Mouse (Mus musculus) forebrain, embryonic 12.5 days (tissue): ENCODE measurements at regions not wholly inside any gene's neighbourhood (a gene's known extent, or its start where the extent isn't known, plus 50 kb on each side); places are given as distances from the start of the nearest gene placed in this dataset.

Source experiments
- ATAC-seq: fragments of 200-750 bp; cut with Nextera tagmentation; 2 replicates; pipeline ENCODE4 v1.8.0; 2017; ENCODE audit warnings: moderate TSS enrichment; ENCODE audit not compliant: low FRiP score
- H3K27ac ChIP-seq: fragments of 300-500 bp; sonication (generic); 2 replicates; pipeline ENCODE4 v1.5.1; 2016; ENCODE audit warnings: mild to moderate bottlenecking
- H3K27me3 ChIP-seq: fragments of 300-500 bp; sonication (generic); 2 replicates; pipeline ENCODE4 v1.6.1; 2016; ENCODE audit warnings: mild to moderate bottlenecking
- H3K36me3 ChIP-seq: fragments of 300-500 bp; sonication (generic); replicated peaks from 2 replicates; pipeline ENCODE4 v1.6.1; 2016; ENCODE audit warnings: mild to moderate bottlenecking
- H3K4me1 ChIP-seq: fragments of 300-500 bp; sonication (generic); 2 replicates; pipeline ENCODE4 v1.6.1; 2016
- H3K4me2 ChIP-seq: fragments of 300-500 bp; sonication (generic); 2 replicates; pipeline ENCODE4 v1.6.1; 2016; ENCODE audit warnings: mild to moderate bottlenecking, moderate library complexity
- H3K4me3 ChIP-seq: fragments of 300-500 bp; sonication (generic); replicated peaks from 2 replicates; pipeline ENCODE4 v1.5.1; 2016; ENCODE audit warnings: mild to moderate bottlenecking
- H3K9ac ChIP-seq: fragments of 300-500 bp; sonication (generic); 2 replicates; pipeline ENCODE4 v1.6.1; 2016; ENCODE audit warnings: mild to moderate bottlenecking
- H3K9me3 ChIP-seq: fragments of 300-500 bp; sonication (generic); 2 replicates; pipeline ENCODE4 v1.6.1; 2016
- WGBS: fragments of 180-500 bp; shearing (Covaris S2); methylation state at CpG from one replicate; pipeline ENCODE4 v1.1.7; 2016; 5-methylcytosine and 5-hydroxymethylcytosine counted together

DNA sequence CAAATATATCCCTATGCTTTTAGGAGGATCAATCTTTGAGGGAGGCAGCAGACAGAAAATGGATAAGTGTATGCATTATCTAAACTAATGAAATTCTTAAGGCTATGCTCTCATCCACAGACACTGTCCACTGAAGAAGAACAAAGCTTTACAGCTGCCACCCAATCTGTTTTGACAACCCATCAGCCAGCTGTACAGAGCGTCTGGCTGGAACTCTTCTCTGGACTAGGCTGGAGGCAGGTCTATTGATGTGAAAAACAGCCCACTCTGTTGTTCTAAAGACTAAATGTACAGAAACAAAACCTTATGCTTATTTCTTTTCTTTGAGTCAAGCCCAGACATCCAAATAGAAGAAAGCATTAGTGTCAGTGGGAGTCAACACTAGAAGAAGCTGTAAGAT is 58.7 kb upstream of the Col1a2 start:
- Histone ChIP-seq H3K9me3 (no peaks in the 10 kb centered on the region), H3K9ac (no peak overlapping the region), H3K27me3 (no peaks in the 10 kb centered on the region), H3K36me3 (no peaks in the 10 kb centered on the region), H3K4me3 (no peak overlapping the region), H3K4me2 (no peak overlapping the region), H3K27ac (no peak overlapping the region), H3K4me1 (peaks cover 2% of the 10 kb centered on the region; the same call in 1 of the 2 replicates)
- WGBS: 26% methylated on average over 1 of the region's 1 CpGs
- no peak; the same call in 1 of the 2 replicates for ATAC-seq

DNA sequence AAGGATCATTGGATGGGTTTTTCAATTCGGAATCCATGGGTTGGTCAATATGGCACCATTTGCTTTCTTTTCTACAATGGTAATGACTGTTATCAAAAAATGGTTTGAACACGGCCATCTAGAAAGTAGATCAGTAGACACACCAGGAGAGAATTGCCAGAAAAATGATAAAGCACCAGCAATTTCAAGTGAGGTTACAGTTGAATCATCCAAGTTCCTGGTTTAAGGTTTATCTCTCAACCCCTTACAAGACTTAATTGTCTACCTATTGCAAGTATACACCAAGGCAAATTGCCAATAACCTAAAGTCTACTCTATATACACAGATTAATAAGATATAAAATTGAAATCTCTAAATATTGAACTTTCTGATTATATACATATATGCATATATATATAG is 53.4 kb upstream of the Col1a2 start:
- Histone ChIP-seq H3K9me3 (no peaks in the 10 kb centered on the region), H3K9ac (no peak overlapping the region), H3K4me3 (no peak overlapping the region), H3K27ac (no peak overlapping the region), H3K4me1 (peaks cover 6% of the 10 kb centered on the region), H3K4me2 (no peak overlapping the region), H3K27me3 (no peaks in the 10 kb centered on the region), H3K36me3 (no peaks in the 10 kb centered on the region)
- WGBS: 92% methylated on average over 2 of the region's 2 CpGs
- ATAC-seq: no peak
